Mouse (Mus musculus): ENCODE measurements around the gene Mxi1.

DNA sequence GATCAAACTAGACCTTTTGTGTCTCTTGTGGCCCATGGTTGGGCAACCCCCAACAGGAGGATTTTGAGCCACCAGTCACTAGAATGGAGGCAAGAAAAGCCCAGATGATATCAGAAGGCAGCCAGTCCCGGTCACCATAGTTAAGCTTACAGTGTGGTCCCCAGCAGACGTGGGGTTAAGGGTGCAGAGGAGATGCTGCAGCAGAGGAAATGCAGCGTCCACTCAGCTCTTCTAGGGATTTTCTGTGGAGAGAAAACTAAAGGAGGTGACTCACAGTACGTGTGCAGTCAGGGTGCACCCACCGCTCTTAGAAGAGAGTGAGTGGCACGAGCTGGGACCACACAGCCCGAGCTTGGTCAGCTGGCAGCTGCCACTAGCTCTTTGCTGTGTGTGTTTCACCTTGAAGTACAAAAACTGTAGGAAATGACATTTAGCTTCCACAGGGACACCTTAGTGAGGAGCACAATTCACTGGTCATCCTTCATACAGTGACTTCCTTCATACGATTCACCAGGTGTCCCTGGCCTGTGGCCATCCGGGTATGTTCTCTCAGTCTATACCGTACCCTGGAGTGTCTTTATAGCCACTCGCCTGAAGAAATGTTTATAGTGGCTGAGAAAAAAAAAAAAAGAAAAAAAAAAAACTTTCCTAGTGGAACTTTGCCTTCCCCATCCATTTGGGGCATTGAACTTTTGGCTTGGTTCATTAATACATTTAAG, 55.9 kb downstream of the Mxi1 start:
- TF ChIP-seq CTCF (IDR thresholded peaks at IDR 0.05; ENCODE audit: low read depth) (no peak), EP300 (IDR thresholded peaks at IDR 0.05; ENCODE audit: low read depth) (no peak)

Measured in liver, embryonic 14.5 days (tissue).